Mouse (Mus musculus): ENCODE measurements around the gene 4921511M17Rik.
"Not testable (repeated sequence)": the region's sequence is repeated elsewhere in the genome, so short reads cannot be mapped to it uniquely, and the experiment has no call there.

4921511M17Rik gene

GRCm38 (mm10) chrX:154033727-154034126 lies at the start of gene 4921511M17Rik:
TSS of gene 4921511M17Rik (minus strand) at chrX:154033827.
- DNase-seq (ENCODE audit: low spot score in 2 of 2): not testable (repeated sequence)

GRCm38 (mm10) chrX:154054939-154055338 lies 21.3 kb upstream of the 4921511M17Rik start, which contains the start of gene Gm10057:
TSS of gene Gm10057 (minus strand) at chrX:154055039.
- not testable (repeated sequence) for DNase-seq (ENCODE audit: low spot score in 2 of 2)

- not testable (repeated sequence) for DNase-seq (ENCODE audit: low spot score in 2 of 2)
Measured at GRCm38 (mm10) chrX:154012540-154012939, 21.1 kb downstream of the 4921511M17Rik start, which contains the start of gene Samt1. TSS of gene Samt1 (minus strand) at chrX:154012640.

GRCm38 (mm10) chrX:153976914-153977313 lies 56.7 kb downstream of the 4921511M17Rik start:
- DNase-seq (ENCODE audit: low spot score in 2 of 2): not testable (repeated sequence)

GRCm38 (mm10) chrX:153976467-153976866 lies 57.2 kb downstream of the 4921511M17Rik start:
- DNase-seq (ENCODE audit: low spot score in 2 of 2): not testable (repeated sequence)

GRCm38 (mm10) chrX:153974450-153974849 lies 59.2 kb downstream of the 4921511M17Rik start:
- no peak for DNase-seq (ENCODE audit: low spot score in 2 of 2)

All from frontal cortex, postnatal 25 days (tissue).